Mouse (Mus musculus): ENCODE data around the gene Cdsn.

DNA sequence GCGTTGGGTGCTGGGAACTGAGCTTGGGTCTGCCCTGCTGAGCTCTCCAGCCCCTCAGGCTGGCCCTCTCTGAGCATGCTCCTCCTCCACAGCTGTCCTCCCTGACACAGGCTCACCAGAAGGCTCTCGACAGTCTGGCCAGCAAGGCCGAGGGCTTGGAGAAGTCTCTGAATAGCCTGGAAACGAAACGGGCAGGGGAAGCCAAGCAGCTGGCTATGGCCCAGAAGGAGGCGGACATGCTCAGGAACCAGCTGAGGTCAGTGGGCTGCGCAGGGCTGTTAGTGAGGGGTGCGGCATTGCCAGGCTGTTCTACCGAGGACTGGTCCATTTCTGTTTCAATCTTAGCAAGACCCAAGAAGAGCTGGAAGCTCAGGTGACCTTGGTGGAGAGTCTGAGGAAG is 27.6 kb upstream of the Cdsn start:
- TF ChIP-seq GATA1 (IDR thresholded peaks at IDR 0.05; ENCODE audit: borderline replicate concordance, low read length) (no peak), FLI1 (IDR thresholded peaks at IDR 0.05; ENCODE audit: low read length) (no peak)
